Mouse (Mus musculus) CH12.LX (cell line): ENCODE measurements around the gene Spata9. TPM values are rescaled to one million over a fixed set of nuclear protein-coding genes. Genes with fewer than 3 reads are reported as not detected.
"Not testable (repeated sequence)": the region's sequence is repeated elsewhere in the genome, so short reads cannot be mapped to it uniquely, and the experiment has no call there.

Experiments
- DNase-seq: peaks from one replicate; pipeline ENCODE4 v3.0.0-alpha.2; 2013; ENCODE audit errors: extremely low read depth
- H3K27ac ChIP-seq: 2 replicates; pipeline ENCODE4 v1.5.1; 2012; ENCODE audit warnings: low read depth, mild to moderate bottlenecking, control low read depth, moderate library complexity; ENCODE audit not compliant: insufficient read depth
- H3K27me3 ChIP-seq: replicated peaks from 2 replicates; pipeline ENCODE3; 2012; ENCODE audit warnings: inconsistent platforms
- H3K36me3 ChIP-seq, 2 experiments: replicated peaks in 1 of 2; 2 replicates each; pipeline versions ENCODE3 to v1.6.1; 2012; ENCODE audit warnings: inconsistent platforms in 1 of 2, low read length in 1 of 2, mild to moderate bottlenecking in 1 of 2, mixed read lengths in 1 of 2, moderate library complexity in 1 of 2; ENCODE audit not compliant: control insufficient read depth in 1 of 2, insufficient read depth in 1 of 2
- H3K4me1 ChIP-seq, 2 experiments: 2 replicates each; pipeline ENCODE4 v1.6.1; 2012; ENCODE audit warnings: inconsistent platforms in 1 of 2, moderate library complexity in 1 of 2; ENCODE audit not compliant: insufficient read depth in 2 of 2, control insufficient read depth in 1 of 2
- H3K4me2 ChIP-seq: 2 replicates; pipeline ENCODE4 v1.6.1; 2012; ENCODE audit warnings: low read depth, mild to moderate bottlenecking, control low read depth; ENCODE audit not compliant: poor library complexity, insufficient read depth, severe bottlenecking
- H3K4me3 ChIP-seq, 3 experiments: fragments of 150-350 bp in 1 of 3; sonication (generic) in 1 of 3; replicated peaks in 1 of 3; 2 replicates each; pipeline versions ENCODE3 to v1.5.1; 2011 to 2012; ENCODE audit warnings: low read depth in 2 of 3, low read length in 2 of 3, mild to moderate bottlenecking in 2 of 3, moderate library complexity in 2 of 3, control low read depth in 1 of 3, improper control_type of control experiment in 1 of 3, inconsistent platforms in 1 of 3, mixed read lengths in 1 of 3; ENCODE audit not compliant: poor library complexity in 1 of 3
- H3K79me2 ChIP-seq: replicated peaks from 2 replicates; pipeline ENCODE4 v1.6.1; 2012; ENCODE audit warnings: mild to moderate bottlenecking, moderate library complexity; ENCODE audit not compliant: control insufficient read depth, poor library complexity, insufficient read depth, severe bottlenecking; ENCODE audit errors: extremely low read depth
- H3K9ac ChIP-seq: 2 replicates; pipeline ENCODE4 v1.6.1; 2012; ENCODE audit warnings: low read depth, mild to moderate bottlenecking, control low read depth, moderate library complexity; ENCODE audit not compliant: insufficient read depth
- H3K9me3 ChIP-seq: replicated peaks from 2 replicates; pipeline ENCODE3; 2012; ENCODE audit warnings: low read length, inconsistent platforms, mixed read lengths
- CHD2 ChIP-seq: IDR thresholded peaks from 2 replicates; pipeline ENCODE4 v1.6.1; 2011; ENCODE audit warnings: low read length, improper control_type of control experiment
- ETS1 ChIP-seq: conservative IDR thresholded peaks from 2 replicates; pipeline ENCODE4 v1.6.1; 2012; ENCODE audit warnings: low read depth, mild to moderate bottlenecking, inconsistent platforms, low read length, improper control_type of control experiment, moderate library complexity
- GABPA ChIP-seq: IDR thresholded peaks from 2 replicates; pipeline ENCODE4 v1.6.1; 2012; ENCODE audit warnings: low read depth, low read length, improper control_type of control experiment, inconsistent platforms; ENCODE audit not compliant: insufficient replicate concordance
- MAZ ChIP-seq: IDR thresholded peaks from 2 replicates; pipeline ENCODE4 v1.6.1; 2012; ENCODE audit warnings: low read depth, mild to moderate bottlenecking, inconsistent platforms, low read length, improper control_type of control experiment, moderate library complexity
- RCOR1 ChIP-seq: conservative IDR thresholded peaks from 2 replicates; pipeline ENCODE4 v1.6.1; 2012; ENCODE audit warnings: low read depth, mild to moderate bottlenecking, inconsistent platforms, low read length, improper control_type of control experiment
- SIN3A ChIP-seq: IDR thresholded peaks from 2 replicates; pipeline ENCODE4 v1.6.1; 2012; ENCODE audit warnings: low read length, improper control_type of control experiment, inconsistent platforms
- TBP ChIP-seq: conservative IDR thresholded peaks from 2 replicates; pipeline ENCODE4 v1.6.1; 2011; ENCODE audit warnings: low read depth, low read length, improper control_type of control experiment
- ZC3H11A ChIP-seq: IDR thresholded peaks from 2 replicates; pipeline ENCODE4 v1.6.1; 2012; ENCODE audit warnings: low read depth, mild to moderate bottlenecking, inconsistent platforms, low read length, improper control_type of control experiment
- dilution Hi-C: fragments of 300-500 bp; cut with MboI; formaldehyde crosslinking; loops from 2 replicates; pipeline ENCODE4 v1.14.3; 2020; ENCODE audit warnings: low sequenced_read_pairs; ENCODE audit not compliant: extremely low pct_unique_long_range_greater_than_20kb, extremely low pct_ligation_motif_present
- in situ Hi-C: fragments of 300-500 bp; cut with MboI; formaldehyde crosslinking; loops from 3 replicates; pipeline ENCODE4 v1.14.3; 2019; ENCODE audit warnings: low sequenced_read_pairs, low pct_ligation_motif_present, low pct_unique_long_range_greater_than_20kb, mixed read lengths
- polyA plus RNA-seq: library from polyadenylated mRNA; unstranded; fragments of >175 nt; gene quantifications from 2 replicates; pipeline ENCODE4 v1.2.1, GENCODE M21; 2012; ENCODE audit warnings: low read depth; ENCODE audit not compliant: insufficient read length
- total RNA-seq, 2 experiments: library from RNA; depleted of rRNA; stranded (reverse); fragments of 300-350 nt in 1 of 2; fragments of >200 nt in 1 of 2; gene quantifications; 2 replicates each; pipeline ENCODE4 v1.2.3; 2012 to 2014

The Spata9 gene
- total RNA-seq (2012; rRNA removed) (not detected in 2 replicates), total RNA-seq (2014; rRNA removed) (not detected in 2 replicates), polyA plus RNA-seq (0.36 and 0.48 TPM in 2 replicates)

GRCm38 (mm10) chr13:75966850-75967249 lies at the start of gene Spata9:
Gene Spata9 (plus strand): TSS chr13:75967150.
- dilution Hi-C loops, result no loop called here
- no peak for DNase-seq

DNA sequence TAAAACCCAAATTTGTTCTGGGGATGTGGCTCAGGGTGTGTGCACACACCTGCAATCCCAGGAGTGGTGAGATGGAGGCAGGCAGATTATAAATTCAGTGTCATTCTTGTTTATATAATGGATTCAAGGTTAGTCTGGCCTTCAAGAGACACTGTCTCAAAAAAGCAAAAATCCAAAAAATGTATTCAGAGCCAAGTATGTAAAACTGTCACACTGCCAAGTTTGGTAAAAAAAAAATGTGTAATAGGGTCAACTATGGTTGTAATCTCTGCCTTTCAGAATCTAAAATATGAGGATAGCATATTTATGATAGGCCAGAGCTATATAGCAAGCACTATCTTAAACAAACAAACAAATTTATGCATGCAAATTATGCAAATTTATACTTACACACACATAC lies 39.0 kb upstream of the Spata9 start:
- H3K27me3 ChIP-seq, result no peaks in the 10 kb centered on the region
- no peak overlapping the region for H3K27ac ChIP-seq
- TF ChIP-seq MAZ (no peak), ZC3H11A (no peak), SIN3A (no peak), TBP (no peak), GABPA (no peak), ETS1 (no peak), CHD2 (no peak), RCOR1 (no peak)
- TF ChIP-seq, all 38 proteins: peak for 0
- Histone ChIP-seq H3K36me3 (no peaks in the 10 kb centered on the region), H3K9ac (no peak overlapping the region), H3K9me3 (no peaks in the 10 kb centered on the region), H3K4me1 (no peaks in the 10 kb centered on the region), H3K4me3 (no peak overlapping the region), H3K79me2 (no peaks in the 10 kb centered on the region), H3K4me2 (no peak overlapping the region)
- no peak for DNase-seq
- in situ Hi-C loops, result no loop called here
- dilution Hi-C loops, result no loop called here

More at GRCm38 (mm10) chr13:75966850-75967249, at the start of gene Spata9:
- in situ Hi-C loops, result no loop called here
- H3K27ac ChIP-seq, result no peak within 1 kb of the TSS
- H3K4me3 ChIP-seq, result no peak within 1 kb of the TSS
- H3K9me3 ChIP-seq, result peaks cover 3% of the 10 kb centered on the region
- no peaks in the 10 kb centered on the region for H3K36me3 ChIP-seq
- H3K4me1 ChIP-seq, result no peaks in the 10 kb centered on the region
- H3K27me3 ChIP-seq, result no peaks in the 10 kb centered on the region
- no peak within 1 kb of the TSS for H3K4me2 ChIP-seq
- H3K79me2 ChIP-seq, result no peaks in the 10 kb centered on the region
- no peak for TF ChIP-seq TBP
- H3K9ac ChIP-seq, result no peak within 1 kb of the TSS

DNA sequence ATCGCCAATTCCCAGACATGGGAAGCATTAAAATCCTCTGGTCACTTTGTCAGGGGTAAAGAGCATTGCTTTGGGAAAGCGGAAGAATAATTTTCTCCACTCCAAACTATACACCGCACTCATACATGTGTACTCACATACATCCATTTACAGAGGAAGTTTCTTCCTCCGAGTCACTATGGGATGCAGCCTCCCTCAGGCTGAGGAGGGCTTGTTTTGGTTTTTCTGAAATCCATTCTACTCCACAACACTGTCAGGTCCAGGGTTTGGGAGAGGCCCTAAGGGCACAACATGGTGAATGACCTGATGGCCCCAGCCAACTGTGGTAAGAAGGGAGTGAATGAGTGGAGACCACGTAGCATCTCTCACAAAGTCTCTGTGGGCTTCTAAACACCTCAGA lies 37.9 kb upstream of the Spata9 start:
- H3K9me3 ChIP-seq, DNase-seq, H3K4me1 ChIP-seq, H3K27me3 ChIP-seq, H3K4me2 ChIP-seq, in situ Hi-C loops, H3K27ac ChIP-seq, H3K36me3 ChIP-seq, dilution Hi-C loops, H3K9ac ChIP-seq, H3K4me3 ChIP-seq, H3K79me2 ChIP-seq: not testable (repeated sequence)
